Mouse (Mus musculus): Measurements from ENCODE around the gene Serpine2. TPM values are rescaled to one million over a fixed set of nuclear protein-coding genes. Genes with fewer than 3 reads are reported as not detected.

Serpine2 gene
- polyA plus RNA-seq, 1 experiment from 2014 or later: 2.5 TPM

GRCm38 (mm10) chr1:79815446-79815845, 45.5 kb downstream of the Serpine2 start:
- no peak for DNase-seq (ENCODE audit: low read depth, low spot score)
- peaks cover 2% of the 10 kb centered on the region for H3K27me3 ChIP-seq
- ChIA-PET CTCF (interaction anchor here (0.7 kb wide), 1 partner anchor 15 kb away, joined by 3 read pairs; no protein-coding TSS in a partner anchor), POLR2A (no interaction called here)
- no peak for ATAC-seq
- in situ Hi-C loops (cut with MboI; ENCODE audit: low pct_unique_long_range_greater_than_20kb): no loop called here
- no peak for TF ChIP-seq CTCF (IDR thresholded peaks at IDR 0.05)

GRCm38 (mm10) chr1:79809447-79809846, 51.5 kb downstream of the Serpine2 start:
- peaks cover 12% of the 10 kb centered on the region for H3K27me3 ChIP-seq
- DNase-seq (ENCODE audit: low read depth, low spot score): no peak
- POLR2A ChIA-PET: no interaction called here
- TF ChIP-seq CTCF (IDR thresholded peaks at IDR 0.05): no peak
- ATAC-seq: no peak
- in situ Hi-C loops (cut with MboI; ENCODE audit: low pct_unique_long_range_greater_than_20kb): no loop called here
- CTCF ChIA-PET: no interaction called here

GRCm38 (mm10) chr1:79806865-79807264, 54.1 kb downstream of the Serpine2 start:
- ATAC-seq: peak; percentile 44
- in situ Hi-C loops (cut with MboI; ENCODE audit: low pct_unique_long_range_greater_than_20kb): no loop called here
- no peak for TF ChIP-seq CTCF (IDR thresholded peaks at IDR 0.05)
- no peak for DNase-seq (ENCODE audit: low read depth, low spot score)
- POLR2A ChIA-PET: no interaction called here
- CTCF ChIA-PET: interaction anchor here (1.5 kb wide), 1 partner anchor 10 kb away, joined by 3 read pairs; no protein-coding TSS in a partner anchor
- H3K27me3 ChIP-seq: peaks cover 17% of the 10 kb centered on the region

DNA sequence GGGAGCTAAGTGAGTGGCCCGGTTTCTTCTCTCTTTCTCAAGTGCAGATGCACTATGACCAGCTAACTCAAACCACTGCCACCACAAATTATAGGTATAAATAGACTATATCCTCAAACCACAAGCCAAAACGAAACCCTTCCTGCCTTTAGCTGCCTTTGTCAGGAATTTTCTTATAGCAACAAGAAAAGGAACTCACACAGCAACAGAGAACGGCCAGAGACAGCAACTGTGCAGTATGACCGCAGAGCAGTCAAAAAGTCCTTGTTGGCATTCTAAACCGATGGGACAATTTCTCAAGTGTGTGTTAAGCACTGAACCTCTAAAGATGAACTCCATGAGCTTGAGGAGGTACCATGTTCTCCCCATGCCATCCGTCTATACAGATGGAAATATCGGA, 57.4 kb downstream of the Serpine2 start:
- in situ Hi-C loops (cut with MboI; ENCODE audit: low pct_unique_long_range_greater_than_20kb): no loop called here
- CTCF ChIA-PET: interaction anchor here (2.1 kb wide), 1 partner anchor 9 kb away, joined by 6 read pairs; no protein-coding TSS in a partner anchor
- POLR2A ChIA-PET: no interaction called here
- peaks cover 27% of the 10 kb centered on the region for H3K27me3 ChIP-seq
- DNase-seq (ENCODE audit: low read depth, low spot score) (no peak), ATAC-seq (no peak)
- no peak for TF ChIP-seq CTCF (IDR thresholded peaks at IDR 0.05)

GRCm38 (mm10) chr1:79802858-79803427, 58.0 kb downstream of the Serpine2 start:
- CTCF ChIA-PET: interaction anchor here (1.4 kb wide), 1 partner anchor 15 kb away, joined by 4 read pairs; no protein-coding TSS in a partner anchor
- ATAC-seq (no peak), DNase-seq (ENCODE audit: low read depth, low spot score) (no peak)
- H3K27me3 ChIP-seq: peaks cover 25% of the 10 kb centered on the region
- no peak for TF ChIP-seq CTCF (IDR thresholded peaks at IDR 0.05)
- in situ Hi-C loops (cut with MboI; ENCODE audit: low pct_unique_long_range_greater_than_20kb): no loop called here
- POLR2A ChIA-PET: interaction anchor here (0.6 kb wide), 1 partner anchor 719 kb away, joined by 3 read pairs; no protein-coding TSS in a partner anchor

DNA sequence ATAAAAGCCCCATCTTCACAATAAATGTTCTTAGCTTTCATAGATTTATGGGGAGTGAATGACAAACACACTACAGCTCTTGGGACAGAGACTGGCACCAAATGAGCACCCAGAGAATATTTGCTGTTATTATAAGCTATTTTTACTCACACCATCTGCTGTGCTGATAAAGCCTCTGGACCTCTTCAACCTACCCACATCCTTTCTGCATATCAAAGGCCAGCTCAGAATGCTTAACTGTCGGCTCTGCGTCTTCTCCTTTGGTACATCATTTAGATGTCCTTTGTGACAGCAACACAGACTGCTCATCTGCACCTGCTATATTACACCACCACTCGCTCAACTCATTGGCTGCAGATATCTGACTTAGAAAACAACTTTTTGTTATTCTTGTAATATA, 63.9 kb downstream of the Serpine2 start:
- no peak for DNase-seq (ENCODE audit: low read depth, low spot score)
- ChIA-PET CTCF (interaction anchor here (1.0 kb wide), 1 partner anchor 9 kb away, joined by 3 read pairs; no protein-coding TSS in a partner anchor), POLR2A (no interaction called here)
- in situ Hi-C loops (cut with MboI; ENCODE audit: low pct_unique_long_range_greater_than_20kb): no loop called here
- H3K27me3 ChIP-seq: peaks cover 18% of the 10 kb centered on the region
- TF ChIP-seq CTCF (IDR thresholded peaks at IDR 0.05): no peak
- ATAC-seq: no peak

DNA sequence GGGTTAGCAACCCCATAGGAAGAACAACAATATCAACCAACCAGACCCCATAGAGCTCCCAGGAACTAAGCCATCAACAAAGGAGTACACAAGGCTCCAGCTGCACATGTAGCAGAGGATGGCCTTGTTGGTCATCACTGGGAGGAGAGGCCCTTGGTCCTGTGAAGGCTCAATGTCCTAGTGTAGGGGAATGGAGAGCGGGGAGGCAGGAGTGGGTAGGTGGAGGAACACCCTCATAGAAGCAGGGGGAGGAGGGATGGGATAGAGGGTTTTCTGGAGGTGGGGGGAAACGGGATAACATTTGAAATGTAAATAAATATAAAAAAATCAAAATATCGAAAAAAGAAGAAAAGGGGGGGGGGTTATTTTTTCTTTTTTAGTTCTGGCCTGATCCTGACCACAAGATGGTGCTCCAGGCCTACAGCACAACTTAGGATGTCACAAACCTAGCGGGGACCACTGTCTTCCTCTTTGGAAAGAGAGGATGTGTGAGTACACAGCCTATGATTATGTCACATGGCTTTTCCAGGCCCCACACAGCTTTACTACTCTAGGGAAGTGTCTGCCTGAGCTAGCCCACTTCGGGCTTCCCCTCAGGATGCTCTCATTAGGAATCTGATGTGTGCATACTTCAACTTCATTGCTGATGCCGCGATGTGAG, 74.6 kb downstream of the Serpine2 start:
- DNase-seq (ENCODE audit: low read depth, low spot score): no peak
- no peak for ATAC-seq
- TF ChIP-seq CTCF (IDR thresholded peaks at IDR 0.05): peak; percentile 57
- in situ Hi-C loops (cut with MboI; ENCODE audit: low pct_unique_long_range_greater_than_20kb): loop anchor here (10.0 kb wide), 2 partner anchors 318 to 388 kb away; no protein-coding TSS in a partner anchor
- H3K27me3 ChIP-seq: peaks cover 4% of the 10 kb centered on the region
- POLR2A ChIA-PET: no interaction called here
- CTCF ChIA-PET: interaction anchor here (1.0 kb wide), 1 partner anchor 319 kb away, joined by 4 read pairs; no protein-coding TSS in a partner anchor

DNA sequence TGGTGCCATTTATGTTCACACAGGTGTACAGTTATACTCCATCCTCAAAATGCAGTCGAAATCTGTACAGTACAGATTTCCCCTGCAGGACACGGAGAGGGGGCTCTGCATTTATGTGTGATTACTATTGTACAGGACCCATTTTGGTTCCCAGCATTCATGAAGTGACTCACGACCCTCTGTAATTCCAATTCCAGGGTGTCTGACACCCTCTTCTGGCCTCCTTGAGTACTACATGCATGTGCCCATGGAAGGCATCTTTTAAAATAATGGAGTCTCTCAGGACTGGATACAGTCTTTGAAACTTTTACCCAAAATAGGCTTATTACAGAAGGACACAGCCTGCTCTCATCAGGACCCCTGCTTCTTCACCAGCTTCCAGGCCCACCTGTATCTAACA, 78.5 kb downstream of the Serpine2 start:
- CTCF ChIA-PET: interaction anchor here (1.2 to 1.3 kb wide), 2 partner anchors 23 to 1058 kb away, joined by 3 read pairs; no protein-coding TSS in a partner anchor
- TF ChIP-seq CTCF (IDR thresholded peaks at IDR 0.05): peak; percentile 46
- ATAC-seq (no peak), DNase-seq (ENCODE audit: low read depth, low spot score) (no peak)
- POLR2A ChIA-PET: interaction anchor here (1.0 kb wide), 1 partner anchor 21 kb away, joined by 5 read pairs; no protein-coding TSS in a partner anchor
- H3K27me3 ChIP-seq: no peaks in the 10 kb centered on the region
- in situ Hi-C loops (cut with MboI; ENCODE audit: low pct_unique_long_range_greater_than_20kb): loop anchor here (10.0 kb wide), 2 partner anchors 322 to 392 kb away; no protein-coding TSS in a partner anchor

DNA sequence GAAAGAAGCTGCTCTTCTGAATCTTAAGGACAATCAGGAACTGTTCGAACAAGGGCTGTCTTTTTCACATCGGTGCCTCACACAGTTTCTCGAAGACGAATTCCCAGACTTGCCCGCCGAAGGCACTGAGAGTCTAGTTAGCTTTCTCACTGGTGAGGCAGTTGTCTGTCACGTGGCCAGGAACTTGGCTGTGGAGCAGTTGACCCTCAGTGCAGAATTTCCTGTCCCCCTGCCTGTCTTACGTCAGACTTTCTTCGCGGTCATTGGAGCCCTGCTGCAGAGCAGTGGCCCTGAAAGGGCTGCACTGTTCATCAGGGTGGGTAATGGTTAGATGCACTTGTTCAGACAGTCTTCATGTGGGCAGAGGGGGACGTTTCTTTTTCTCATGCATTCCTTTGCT, 83.0 kb downstream of the Serpine2 start:
- DNase-seq (ENCODE audit: low read depth, low spot score) (no peak), ATAC-seq (no peak)
- ChIA-PET POLR2A (no interaction called here), CTCF (interaction anchor here (1.3 kb wide), 1 partner anchor 10 kb away, joined by 3 read pairs; no protein-coding TSS in a partner anchor)
- TF ChIP-seq CTCF (IDR thresholded peaks at IDR 0.05): no peak
- H3K27me3 ChIP-seq: no peaks in the 10 kb centered on the region
- in situ Hi-C loops (cut with MboI; ENCODE audit: low pct_unique_long_range_greater_than_20kb): no loop called here

DNA sequence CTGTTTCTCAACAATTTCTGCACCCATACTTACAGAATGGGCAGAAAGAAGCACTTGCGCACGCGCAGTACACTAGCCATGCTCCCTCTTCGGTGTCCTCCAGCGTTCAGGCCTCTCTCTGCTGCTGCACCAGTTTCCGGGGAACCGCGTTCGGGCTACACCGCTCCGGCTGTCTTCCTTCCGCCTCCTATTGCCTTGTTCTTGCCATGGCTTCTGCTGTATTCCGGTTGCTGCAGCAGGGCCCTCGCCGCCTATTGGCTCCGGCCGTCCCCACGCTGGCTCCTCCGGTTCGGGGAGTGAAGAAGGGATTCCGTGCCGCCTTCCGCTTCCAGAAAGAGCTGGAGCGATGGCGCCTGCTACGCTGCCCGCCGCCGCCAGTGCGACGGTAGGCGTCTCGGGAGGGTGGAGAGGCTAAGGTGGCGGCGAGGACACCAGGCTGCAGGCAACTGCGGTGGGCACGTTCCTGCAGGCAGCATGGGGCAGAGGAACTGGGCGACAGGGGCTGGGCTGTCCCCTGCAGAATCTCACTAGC, 85.0 kb downstream of the Serpine2 start, which contains the start of the genes Mrpl44 and Wdfy1:
TSS of gene Mrpl44 (plus strand) at position 92 of the 532 bp plus-strand sequence.
TSS of gene Wdfy1 (minus strand) at position 217 of the 532 bp plus-strand sequence.
- in situ Hi-C loops (cut with MboI; ENCODE audit: low pct_unique_long_range_greater_than_20kb): no loop called here
- no peaks in the 10 kb centered on the region for H3K27me3 ChIP-seq
- POLR2A ChIA-PET: interaction anchor here (0.6 to 1.9 kb wide), 2 partner anchors 14 to 1055 kb away, joined by 3 to 4 read pairs; no protein-coding TSS in a partner anchor
- TF ChIP-seq CTCF (IDR thresholded peaks at IDR 0.05): no peak
- ATAC-seq (peak; percentile 97), DNase-seq (ENCODE audit: low read depth, low spot score) (peak; percentile 80)
- CTCF ChIA-PET: no interaction called here

All from Patski (cell line).